Mouse (Mus musculus) heart, embryonic 14.5 days (tissue): ENCODE measurements around the gene Hsd3b6. TPM values are rescaled to one million over a fixed set of nuclear protein-coding genes. Genes with fewer than 3 reads are reported as not detected.

Experiments
- ATAC-seq: fragments of 200-750 bp; cut with Nextera tagmentation; 2 replicates; pipeline ENCODE4 v1.8.0; 2017; ENCODE audit warnings: low read depth, moderate TSS enrichment; ENCODE audit not compliant: insufficient number of reproducible peaks, insufficient read depth, low FRiP score
- H3K27ac ChIP-seq, 2 experiments: fragments of 200-500 bp in 1 of 2; fragments of 300-500 bp in 1 of 2; sonication (generic) in 1 of 2; replicated peaks in 1 of 2; 2 replicates each; pipeline ENCODE4 v1.5.1; 2012 to 2014; ENCODE audit warnings: low read depth in 2 of 2, low read length in 2 of 2, control low read depth in 1 of 2, mild to moderate bottlenecking in 1 of 2, mixed read lengths in 1 of 2; ENCODE audit not compliant: control insufficient read depth in 1 of 2, insufficient read depth in 1 of 2
- H3K27me3 ChIP-seq: fragments of 300-500 bp; sonication (generic); 2 replicates; pipeline ENCODE4 v1.6.1; 2014; ENCODE audit warnings: mild to moderate bottlenecking, low read length, control low read depth; ENCODE audit not compliant: control insufficient read depth, insufficient read depth
- H3K36me3 ChIP-seq: fragments of 300-500 bp; sonication (generic); 2 replicates; pipeline ENCODE4 v1.6.1; 2014; ENCODE audit warnings: mild to moderate bottlenecking, control low read depth, low read length, mixed read lengths; ENCODE audit not compliant: control insufficient read depth, insufficient read depth
- H3K4me1 ChIP-seq, 2 experiments: fragments of 200-500 bp in 1 of 2; fragments of 300-500 bp in 1 of 2; sonication (generic) in 1 of 2; 2 replicates each; pipeline ENCODE4 v1.6.1; 2012 to 2014; ENCODE audit warnings: low read length in 2 of 2, control low read depth in 1 of 2, mixed read lengths in 1 of 2; ENCODE audit not compliant: control insufficient read depth in 2 of 2, insufficient read depth in 2 of 2
- H3K4me2 ChIP-seq: fragments of 300-500 bp; sonication (generic); 2 replicates; pipeline ENCODE4 v1.6.1; 2014; ENCODE audit warnings: mild to moderate bottlenecking, low read length
- H3K4me3 ChIP-seq, 2 experiments: fragments of 200-500 bp in 1 of 2; fragments of 300-500 bp in 1 of 2; sonication (generic) in 1 of 2; 2 replicates each; pipeline ENCODE4 v1.5.1; 2012 to 2014; ENCODE audit warnings: low read length in 2 of 2, mild to moderate bottlenecking in 2 of 2, control low read depth in 1 of 2, low read depth in 1 of 2, moderate library complexity in 1 of 2; ENCODE audit not compliant: control insufficient read depth in 1 of 2, insufficient read depth in 1 of 2
- H3K9ac ChIP-seq: fragments of 300-500 bp; sonication (generic); 2 replicates; pipeline ENCODE4 v1.6.1; 2014; ENCODE audit warnings: mild to moderate bottlenecking, low read length
- H3K9me3 ChIP-seq: fragments of 300-500 bp; sonication (generic); 2 replicates; pipeline ENCODE4 v1.6.1; 2016; ENCODE audit warnings: low read length, control low read depth; ENCODE audit not compliant: control insufficient read depth
- whole genome bisulfite sequencing: fragments of 180-500 bp; shearing (Covaris S2); extraction: QIAGEN DNeasy Blood & Tissue Kit; methylation state at CpG from one replicate; pipeline ENCODE4 v1.1.7; 2014; 5-methylcytosine and 5-hydroxymethylcytosine counted together
- polyA plus RNA-seq: library from polyadenylated mRNA; unstranded; fragments of >200 nt; fragmentation: Nextera tagmentation; extraction: Ambion mirVana; gene quantifications from 2 replicates; pipeline ENCODE4 v1.2.1, GENCODE M21; 2014

Hsd3b6 gene
- polyA plus RNA-seq, 1 experiment from 2014 or later = 5.0 TPM

- no peak for ATAC-seq
- Histone ChIP-seq H3K4me2 (no peak overlapping the region), H3K9ac (no peak overlapping the region), H3K27ac (no peak overlapping the region), H3K4me1 (no peaks in the 10 kb centered on the region), H3K27me3 (no peaks in the 10 kb centered on the region), H3K36me3 (no peaks in the 10 kb centered on the region), H3K4me3 (no peak overlapping the region), H3K9me3 (no peaks in the 10 kb centered on the region)
Measured at GRCm38 (mm10) chr3:98780921-98781320, 33.3 kb downstream of the Hsd3b6 start.

- no peaks in the 10 kb centered on the region for H3K4me1 ChIP-seq
Measured at GRCm38 (mm10) chr3:98764155-98764554, 50.1 kb downstream of the Hsd3b6 start.

GRCm38 (mm10) chr3:98756836-98757235 is 57.4 kb downstream of the Hsd3b6 start:
- WGBS = 78% methylated on average over 3 of the region's 3 CpGs
- no peaks in the 10 kb centered on the region for H3K36me3 ChIP-seq
- H3K9me3 ChIP-seq = no peaks in the 10 kb centered on the region
- H3K4me3 ChIP-seq = no peak overlapping the region
- H3K4me2 ChIP-seq = no peak overlapping the region
- H3K27me3 ChIP-seq = no peaks in the 10 kb centered on the region
- no peak for ATAC-seq
- H3K9ac ChIP-seq = no peak overlapping the region
- H3K4me1 ChIP-seq = no peaks in the 10 kb centered on the region
- no peak overlapping the region for H3K27ac ChIP-seq

More at GRCm38 (mm10) chr3:98764155-98764554, 50.1 kb downstream of the Hsd3b6 start:
- Histone ChIP-seq H3K36me3 (no peaks in the 10 kb centered on the region), H3K9ac (no peak overlapping the region), H3K9me3 (peaks cover 2% of the 10 kb centered on the region; the same call in 1 of the 2 replicates), H3K4me2 (no peak overlapping the region), H3K27me3 (no peaks in the 10 kb centered on the region), H3K27ac (no peak overlapping the region), H3K4me3 (no peak overlapping the region)
- ATAC-seq = no peak

Other genes with a start within 250 kb of the Hsd3b6 start
- gene Gm10681, start 225.6 kb downstream of the Hsd3b6 start, polyA plus RNA-seq = not detected in 2 replicates
- gene Hsd3b5, start 184.2 kb downstream of the Hsd3b6 start, polyA plus RNA-seq = not detected in 2 replicates
- not detected in 2 replicates for gene Hsd3b2, start 89.9 kb downstream of the Hsd3b6 start, polyA plus RNA-seq
- not detected in 2 replicates for gene Hsd3b3, start 51.3 kb downstream of the Hsd3b6 start, polyA plus RNA-seq
- 0.16 TPM in 1 of 2 replicates, not detected in the other for gene Hsd3b1, start 45.4 kb upstream of the Hsd3b6 start, polyA plus RNA-seq
- not detected in 2 replicates for gene Hao2, start 78.8 kb upstream of the Hsd3b6 start, polyA plus RNA-seq